7 mouse cellular contexts compared by ENCODE assay signal in genomic region chr7:79659578-79660290, GRCm38 (mm10). TPM values are rescaled to one million over a fixed set of nuclear protein-coding genes. Genes with fewer than 3 reads are reported as not detected.
DNase-seq lines count a peak whose midpoint lies in the region; ATAC-seq lines count a peak whose summit lies in the region.

TSS of gene Ticrr (plus strand) at chr7:79660196.

- H3K27ac ChIP-seq in intestine, embryonic 16.5 days (ENCODE audit: low read length): no peak within 1 kb of the TSS
- peak within 1 kb of the TSS; percentile 40; the same call in 1 of the 2 replicates for H3K27ac ChIP-seq in midbrain, embryonic 11.5 days (ENCODE audit: low read depth, low read length)

- peak within 1 kb of the TSS; percentile 89 for H3K9ac ChIP-seq in intestine, embryonic 16.5 days (ENCODE audit: low read depth, low read length)
- H3K9ac ChIP-seq in midbrain, embryonic 11.5 days (ENCODE audit: low read length): peak within 1 kb of the TSS; percentile 90

- intact Hi-C loops in left cerebral cortex, postnatal 36 days (cut with DNase I): no loop called here

- peak within 1 kb of the TSS; percentile 88 for H3K4me2 ChIP-seq in intestine, embryonic 16.5 days (ENCODE audit: low read depth, low read length)
- peak within 1 kb of the TSS; percentile 89 for H3K4me2 ChIP-seq in midbrain, embryonic 11.5 days

- H3K27me3 ChIP-seq in intestine, embryonic 16.5 days (replicated peaks; ENCODE audit: control insufficient read depth, insufficient read depth, low read length): no peaks in the 10 kb centered on the region
- H3K27me3 ChIP-seq in midbrain, embryonic 11.5 days (ENCODE audit: control insufficient read depth, insufficient read depth, low read length): no peaks in the 10 kb centered on the region

- WGBS in intestine, embryonic 16.5 days: under 1% methylated on average over 39 of the region's 39 CpGs
- under 1% methylated on average over 39 of the region's 39 CpGs for WGBS in midbrain, embryonic 11.5 days

- ATAC-seq in intestine, embryonic 16.5 days: peak; percentile 100
- ATAC-seq in midbrain, embryonic 11.5 days (ENCODE audit: low FRiP score): peak; percentile 100

- H3K9me3 ChIP-seq in intestine, embryonic 16.5 days (ENCODE audit: control insufficient read depth, low read length): no peaks in the 10 kb centered on the region
- H3K9me3 ChIP-seq in midbrain, embryonic 11.5 days (ENCODE audit: control insufficient read depth, low read length): no peaks in the 10 kb centered on the region

- peaks cover 14% of the 10 kb centered on the region; the same call in 1 of the 2 replicates for H3K4me1 ChIP-seq in intestine, embryonic 16.5 days (ENCODE audit: control insufficient read depth, insufficient read depth, low read length)
- H3K4me1 ChIP-seq in midbrain, embryonic 11.5 days (ENCODE audit: control insufficient read depth, insufficient read depth, low read length): peaks cover 25% of the 10 kb centered on the region

- DNase-seq in adrenal gland, adult 8-10 months: peak; percentile 97
- peak; percentile 98 for DNase-seq in embryo, embryonic 9.5 days (ENCODE audit: extremely low spot score)
- DNase-seq in gastrocnemius, postnatal 4 days (ENCODE audit: low spot score in 2 of 2): peak; percentile 85 to 97
- peak; percentile 88 to 93 for DNase-seq in left cerebral cortex, postnatal 36 days (ENCODE audit: low spot score in 2 of 2)
- DNase-seq in midbrain, embryonic 11.5 days (ENCODE audit: low spot score, missing footprints): peak; percentile 99
- peak; percentile 95 for DNase-seq in skeletal muscle tissue, adult 2 months (ENCODE audit: low read depth, low spot score)

- no peaks in the 10 kb centered on the region for H3K36me3 ChIP-seq in intestine, embryonic 16.5 days (ENCODE audit: control insufficient read depth, insufficient read depth, low read length)
- H3K36me3 ChIP-seq in midbrain, embryonic 11.5 days (ENCODE audit: control insufficient read depth, insufficient read depth, low read length): no peaks in the 10 kb centered on the region

- H3K4me3 ChIP-seq in intestine, embryonic 16.5 days (ENCODE audit: low read length): peak within 1 kb of the TSS; percentile 96
- peak within 1 kb of the TSS; percentile 98 for H3K4me3 ChIP-seq in midbrain, embryonic 11.5 days (ENCODE audit: low read depth, low read length)

RNA-seq across cellular contexts. Expression of gene Ticrr, which starts in this region (rescaled TPM):
- under 1 TPM; 0.05 to 0.59 (median 0.12) TPM for total RNA-seq in adrenal gland, adult 8-10 months (2022)
- 1 to 10 TPM; 4.7 to 5.0 TPM for total RNA-seq in gastrocnemius, postnatal 4 days (2021)
- polyA plus RNA-seq in intestine, embryonic 16.5 days (2015; fragmentation: Nextera tagmentation; extraction: Ambion mirVana): 4.3 and 4.5 TPM in 2 replicates
- total RNA-seq in left cerebral cortex, postnatal 36 days (2021): under 1 TPM; 0.17 to 0.20 TPM
- polyA plus RNA-seq in midbrain, embryonic 11.5 days (2014; fragmentation: Nextera tagmentation; extraction: Ambion mirVana): 14.8 and 16.0 TPM in 2 replicates

Comparison
In these comparisons a context has a peak if more than half of its experiments do, and no peak if none do; other contexts are left out.
1. Peak in DNase-seq in adrenal gland, adult 8-10 months; RNA of the gene not detected or under 1 TPM.
2. Peak in DNase-seq in left cerebral cortex, postnatal 36 days; RNA of the gene not detected or under 1 TPM.